Mouse (Mus musculus) kidney, adult 2 months (tissue): Measurements from ENCODE around the gene Gm13757. TPM values are rescaled to one million over a fixed set of nuclear protein-coding genes. Genes with fewer than 3 reads are reported as not detected.
"Not testable (repeated sequence)": the region's sequence is repeated elsewhere in the genome, so short reads cannot be mapped to it uniquely, and the experiment has no call there.

ENCODE experiments used
- DNase-seq: peaks from one replicate; pipeline ENCODE4 v3.0.0; 2021
- H3K27ac ChIP-seq: fragments of 200-500 bp; 2 replicates; pipeline ENCODE4 v1.5.1; 2012; ENCODE audit warnings: low read depth, low read length, control low read depth, inconsistent platforms; ENCODE audit not compliant: insufficient read depth
- H3K27me3 ChIP-seq: fragments of 200-500 bp; replicated peaks from 2 replicates; pipeline ENCODE4 v1.6.1; 2012; ENCODE audit warnings: mild to moderate bottlenecking, moderate library complexity, low read length, inconsistent platforms; ENCODE audit not compliant: control insufficient read depth, insufficient read depth
- H3K36me3 ChIP-seq: fragments of 200-500 bp; 2 replicates; pipeline ENCODE4 v1.6.1; 2012; ENCODE audit warnings: mild to moderate bottlenecking, moderate library complexity, low read length, inconsistent platforms; ENCODE audit not compliant: control insufficient read depth, insufficient read depth
- H3K4me1 ChIP-seq: fragments of 200-500 bp; 2 replicates; pipeline ENCODE4 v1.6.1; 2011; ENCODE audit warnings: low read length; ENCODE audit not compliant: control insufficient read depth, insufficient read depth
- H3K4me3 ChIP-seq: fragments of 200-500 bp; 2 replicates; pipeline ENCODE4 v1.5.1; 2011; ENCODE audit warnings: mild to moderate bottlenecking, low read depth, low read length, control low read depth; ENCODE audit not compliant: insufficient read depth
- CTCF ChIP-seq: fragments of 200-500 bp; conservative IDR thresholded peaks from 2 replicates; pipeline ENCODE4 v1.5.1; 2011; ENCODE audit warnings: low read depth, mild to moderate bottlenecking, control low read depth, low read length, moderate library complexity, mixed read lengths; ENCODE audit not compliant: insufficient read depth, insufficient read length
- POLR2A ChIP-seq: fragments of 200-500 bp; IDR thresholded peaks from one replicate; pipeline ENCODE4 v1.6.1; 2011; ENCODE audit warnings: low read depth, low read length, control low read depth
- WGBS: fragments of 180-500 bp; shearing (Covaris S2); methylation state at CpG from one replicate; pipeline ENCODE4 v1.1.7; 2018; 5-methylcytosine and 5-hydroxymethylcytosine counted together
- polyA plus RNA-seq: library from polyadenylated mRNA; depleted of rRNA; stranded (reverse); fragments of >200 nt; gene quantifications from 2 replicates; pipeline ENCODE4 v1.2.3, GENCODE M21; 2012; rRNA removed

Gene Gm13757
- polyA plus RNA-seq, result not detected in 2 replicates

DNA sequence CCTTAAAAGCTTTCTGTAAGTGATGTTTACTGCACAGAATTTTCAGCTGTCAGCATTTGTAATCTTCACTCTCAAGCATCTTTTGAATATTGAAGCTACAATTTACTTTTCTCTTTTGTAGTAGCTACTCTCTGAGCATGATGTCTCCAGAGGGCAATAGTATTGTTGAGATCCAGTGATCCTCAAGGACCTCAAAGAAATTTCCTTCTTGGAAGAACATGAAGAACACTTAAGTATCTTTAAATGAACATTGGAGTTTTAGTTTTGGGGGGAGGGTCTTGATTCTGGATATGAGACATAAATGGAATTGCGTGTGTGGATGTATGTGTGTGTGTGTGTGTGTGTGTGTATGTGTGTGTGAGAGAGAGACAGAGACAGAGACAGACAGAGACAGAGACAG lies at the start of gene Gm13757:
TSS of gene Gm13757 (minus strand) at position 101 of the 400 bp plus-strand sequence.
- no peak for TF ChIP-seq CTCF
- no peak for TF ChIP-seq POLR2A
- 80% methylated on average over 1 of the region's 1 CpGs for WGBS
- H3K36me3 ChIP-seq, result no peaks in the 10 kb centered on the region
- no peak for DNase-seq
- H3K4me3 ChIP-seq, result no peak within 1 kb of the TSS
- no peaks in the 10 kb centered on the region for H3K4me1 ChIP-seq
- no peaks in the 10 kb centered on the region for H3K27me3 ChIP-seq
- H3K27ac ChIP-seq, result no peak within 1 kb of the TSS

DNA sequence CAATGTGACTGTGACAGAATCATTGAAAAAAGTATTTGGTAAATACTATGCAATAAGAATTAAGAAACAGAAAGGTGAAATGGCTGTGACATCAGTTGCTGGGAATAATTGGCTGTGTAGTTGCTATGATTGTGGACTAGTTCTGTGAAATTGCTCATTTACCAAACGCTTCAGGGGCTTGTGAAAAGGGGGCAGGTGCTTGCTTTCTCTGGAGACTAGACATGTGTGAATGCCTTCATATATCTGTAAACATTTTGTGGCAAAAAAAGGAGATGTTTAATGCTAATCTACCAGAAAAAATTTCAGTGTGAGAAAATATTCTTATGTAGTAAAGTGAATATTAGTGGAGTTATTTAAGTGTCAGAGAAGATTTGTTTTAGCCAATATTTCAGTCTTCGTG lies 44.1 kb upstream of the Gm13757 start, which contains the start of gene Olfr1185-ps1:
TSS of gene Olfr1185-ps1 (plus strand) at position 301 of the 400 bp plus-strand sequence.
- no peak within 1 kb of the TSS for H3K27ac ChIP-seq
- TF ChIP-seq POLR2A (no peak), CTCF (no peak)
- no peaks in the 10 kb centered on the region for H3K4me1 ChIP-seq
- DNase-seq, result no peak
- WGBS, result 66% methylated on average over 2 of the region's 2 CpGs
- H3K27me3 ChIP-seq, result no peaks in the 10 kb centered on the region
- H3K4me3 ChIP-seq, result no peak within 1 kb of the TSS
- no peaks in the 10 kb centered on the region for H3K36me3 ChIP-seq

DNA sequence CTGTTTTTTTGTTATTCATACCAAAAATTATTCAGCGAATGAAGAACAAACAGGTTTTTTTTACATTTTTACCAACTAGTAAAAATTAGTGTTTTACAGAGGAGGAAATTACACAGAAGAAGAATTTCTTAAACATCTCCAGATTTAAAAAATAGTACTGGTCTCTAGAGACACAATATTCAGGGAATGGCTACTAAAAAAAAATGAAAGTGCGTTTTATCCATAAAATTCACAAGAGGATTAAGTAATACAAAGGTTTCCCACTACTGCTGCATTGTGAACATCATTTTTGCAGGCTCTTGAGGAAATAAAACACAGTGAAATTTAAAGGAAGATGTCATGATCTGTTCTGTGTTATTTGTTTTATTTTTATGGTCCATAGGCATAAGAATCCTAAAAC lies 34.4 kb upstream of the Gm13757 start, which contains the start of gene Olfr1184:
TSS of gene Olfr1184 (plus strand) at position 301 of the 400 bp plus-strand sequence.
- no peak for TF ChIP-seq CTCF
- no peak for TF ChIP-seq POLR2A
- no peaks in the 10 kb centered on the region for H3K4me1 ChIP-seq
- DNase-seq, result no peak
- no peak within 1 kb of the TSS for H3K27ac ChIP-seq
- no peaks in the 10 kb centered on the region for H3K27me3 ChIP-seq
- WGBS, result 85% methylated on average over 2 of the region's 2 CpGs
- H3K36me3 ChIP-seq, result no peaks in the 10 kb centered on the region
- H3K4me3 ChIP-seq, result no peak within 1 kb of the TSS

DNA sequence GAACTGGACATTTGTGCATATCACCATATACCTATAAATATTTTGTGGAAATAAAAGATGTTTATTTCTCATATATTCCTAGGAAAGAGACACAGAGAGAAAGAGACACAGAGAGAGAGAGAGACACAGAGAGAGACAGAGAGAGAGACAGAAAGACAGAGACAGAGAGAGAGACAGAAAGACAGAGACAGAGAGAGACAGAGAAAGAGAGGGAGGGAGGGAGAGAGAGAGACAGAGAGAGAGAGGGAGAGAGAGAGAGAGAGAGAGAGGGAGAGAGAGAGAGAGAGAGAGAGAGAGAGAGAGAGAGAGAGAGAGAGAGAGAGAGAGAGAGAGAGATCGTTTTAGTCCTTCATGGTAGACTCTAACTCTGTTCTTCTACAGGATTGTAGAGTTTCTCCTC lies 5.6 kb upstream of the Gm13757 start, which contains the start of gene Olfr1183:
TSS of gene Olfr1183 (plus strand) at position 301 of the 400 bp plus-strand sequence.
- 93% methylated on average over 1 of the region's 1 CpGs for WGBS
- H3K36me3 ChIP-seq, H3K4me1 ChIP-seq, H3K4me3 ChIP-seq, H3K27me3 ChIP-seq, DNase-seq, H3K27ac ChIP-seq: not testable (repeated sequence)

DNA sequence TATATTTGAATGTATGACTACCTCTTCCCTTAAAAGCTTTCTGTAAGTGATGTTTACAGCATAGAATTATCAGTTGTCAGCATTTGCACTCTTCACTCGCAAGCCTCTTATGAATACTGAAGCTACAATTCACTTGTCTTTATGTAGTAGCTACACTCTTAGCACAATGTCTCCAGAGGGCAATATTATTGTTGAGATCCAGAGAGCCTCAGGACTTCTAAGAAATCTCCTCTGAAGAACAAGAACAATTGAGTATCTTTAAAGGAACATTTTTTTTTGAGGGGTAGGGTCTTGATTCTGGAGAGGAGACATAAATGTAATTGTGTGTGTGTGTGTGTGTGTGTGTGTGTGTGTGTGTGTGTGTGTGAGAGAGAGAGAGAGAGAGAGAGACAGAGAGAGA lies 22.9 kb downstream of the Gm13757 start, which contains the start of gene Olfr1181:
TSS of gene Olfr1181 (minus strand) at position 101 of the 400 bp plus-strand sequence.
- Histone ChIP-seq H3K4me1 (no peaks in the 10 kb centered on the region), H3K4me3 (no peak within 1 kb of the TSS), H3K27me3 (no peaks in the 10 kb centered on the region), H3K27ac (no peak within 1 kb of the TSS), H3K36me3 (no peaks in the 10 kb centered on the region)
- DNase-seq, result no peak
- TF ChIP-seq CTCF (no peak), POLR2A (no peak)
- WGBS, result 84% methylated on average over 1 of the region's 1 CpGs

DNA sequence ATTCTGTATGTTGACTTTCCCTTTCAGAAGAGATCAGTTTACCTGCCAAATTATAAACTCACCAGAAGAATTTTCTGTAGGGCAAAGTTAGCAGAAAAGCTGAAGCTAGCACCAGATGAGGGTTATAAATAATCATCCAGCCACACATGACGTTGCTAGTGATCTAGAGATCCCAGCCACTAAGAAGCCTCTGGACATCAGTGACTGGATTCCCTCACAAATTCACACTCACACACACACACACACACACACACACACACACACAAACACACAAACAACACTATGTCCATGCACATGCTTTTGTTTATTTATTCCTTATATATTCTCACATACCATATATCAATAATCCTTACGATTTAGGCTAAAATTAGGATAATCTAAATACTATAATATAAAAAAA lies 29.9 kb downstream of the Gm13757 start, which contains the start of gene Olfr1180:
TSS of gene Olfr1180 (minus strand) at position 101 of the 400 bp plus-strand sequence.
- no peaks in the 10 kb centered on the region for H3K36me3 ChIP-seq
- no peak within 1 kb of the TSS for H3K4me3 ChIP-seq
- no peak for TF ChIP-seq CTCF
- TF ChIP-seq POLR2A, result no peak
- H3K4me1 ChIP-seq, result no peaks in the 10 kb centered on the region
- H3K27me3 ChIP-seq, result no peaks in the 10 kb centered on the region
- DNase-seq, result no peak
- 53% methylated on average over 2 of the region's 2 CpGs for WGBS
- H3K27ac ChIP-seq, result no peak within 1 kb of the TSS

DNA sequence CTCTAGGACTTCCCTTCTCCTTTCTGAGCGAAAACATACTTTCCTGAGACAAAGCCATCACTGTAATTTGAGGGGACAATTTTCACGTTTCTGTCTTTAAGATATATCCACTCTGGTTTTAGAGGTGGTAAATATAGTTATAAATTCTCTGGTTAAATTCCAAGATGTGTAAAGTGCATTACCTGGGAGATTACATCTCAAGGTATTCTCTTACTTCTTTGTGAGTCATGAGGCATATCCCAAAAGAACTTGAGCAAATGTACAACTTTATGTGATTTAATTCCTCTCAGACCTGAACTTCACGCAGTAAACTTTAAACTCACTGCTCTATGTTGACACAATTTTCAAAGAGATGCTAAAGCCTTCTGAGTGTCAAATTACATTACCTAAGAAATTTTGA lies 42.6 kb downstream of the Gm13757 start, which contains the start of gene Olfr1179:
TSS of gene Olfr1179 (minus strand) at position 101 of the 400 bp plus-strand sequence.
- H3K4me1 ChIP-seq, result no peaks in the 10 kb centered on the region
- TF ChIP-seq CTCF (no peak), POLR2A (no peak)
- no peaks in the 10 kb centered on the region for H3K27me3 ChIP-seq
- DNase-seq, result no peak
- no peak within 1 kb of the TSS for H3K4me3 ChIP-seq
- no peaks in the 10 kb centered on the region for H3K36me3 ChIP-seq
- no peak within 1 kb of the TSS for H3K27ac ChIP-seq
- WGBS, result 72% methylated on average over 3 of the region's 3 CpGs

Other genes starting within 250 kb of the Gm13757 start
- gene Olfr1170, start 220.8 kb downstream of the Gm13757 start, polyA plus RNA-seq, result not detected in 2 replicates
- not detected in 2 replicates for gene Olfr1173, start 169.3 kb downstream of the Gm13757 start, polyA plus RNA-seq
- not detected in 2 replicates for gene Olfr1174-ps, start 134.0 kb downstream of the Gm13757 start, polyA plus RNA-seq
- not detected in 2 replicates for gene Olfr1175-ps, start 121.9 kb downstream of the Gm13757 start, polyA plus RNA-seq
- gene Olfr1176, start 112.4 kb downstream of the Gm13757 start, polyA plus RNA-seq, result not detected in 2 replicates
- gene Olfr1177-ps, start 102.6 kb downstream of the Gm13757 start, polyA plus RNA-seq, result not detected in 2 replicates
- not detected in 2 replicates for gene Olfr1178, start 62.1 kb downstream of the Gm13757 start, polyA plus RNA-seq
- gene Olfr1179, start 42.7 kb downstream of the Gm13757 start, polyA plus RNA-seq, result not detected in 2 replicates
- gene Olfr1180, start 30.0 kb downstream of the Gm13757 start, polyA plus RNA-seq, result not detected in 2 replicates
- not detected in 2 replicates for gene Olfr1181, start 23.0 kb downstream of the Gm13757 start, polyA plus RNA-seq
- not detected in 2 replicates for gene Olfr1183, start 5.7 kb upstream of the Gm13757 start, polyA plus RNA-seq
- not detected in 2 replicates for gene Olfr1184, start 34.5 kb upstream of the Gm13757 start, polyA plus RNA-seq
- gene Olfr1185-ps1, start 44.2 kb upstream of the Gm13757 start, polyA plus RNA-seq, result not detected in 2 replicates
- gene Olfr1186, start 69.4 kb upstream of the Gm13757 start, polyA plus RNA-seq, result not detected in 2 replicates
- not detected in 2 replicates for gene Olfr1188, start 107.8 kb upstream of the Gm13757 start, polyA plus RNA-seq
- not detected in 2 replicates for gene Olfr1189, start 137.3 kb upstream of the Gm13757 start, polyA plus RNA-seq
- gene Olfr1191-ps1, start 191.4 kb upstream of the Gm13757 start, polyA plus RNA-seq, result not detected in 2 replicates
- not detected in 2 replicates for gene Olfr1192-ps1, start 199.4 kb upstream of the Gm13757 start, polyA plus RNA-seq
- gene Olfr1193, start 226.5 kb upstream of the Gm13757 start, polyA plus RNA-seq, result not detected in 2 replicates
- not detected in 2 replicates for gene Olfr1195, start 240.1 kb upstream of the Gm13757 start, polyA plus RNA-seq